Mouse (Mus musculus): Measurements from ENCODE around the gene Dennd6a.
A peak's percentile ranks its signal among the peaks of the same experiment; 100 is the strongest.
"Not testable (repeated sequence)": the region's sequence is repeated elsewhere in the genome, so short reads cannot be mapped to it uniquely, and the experiment has no call there.

The Dennd6a gene

GRCm38 (mm10) chr14:26639961-26640360 is 66.3 kb downstream of the Dennd6a start:
- no peak for ATAC-seq (ENCODE audit: low TSS enrichment)

DNA sequence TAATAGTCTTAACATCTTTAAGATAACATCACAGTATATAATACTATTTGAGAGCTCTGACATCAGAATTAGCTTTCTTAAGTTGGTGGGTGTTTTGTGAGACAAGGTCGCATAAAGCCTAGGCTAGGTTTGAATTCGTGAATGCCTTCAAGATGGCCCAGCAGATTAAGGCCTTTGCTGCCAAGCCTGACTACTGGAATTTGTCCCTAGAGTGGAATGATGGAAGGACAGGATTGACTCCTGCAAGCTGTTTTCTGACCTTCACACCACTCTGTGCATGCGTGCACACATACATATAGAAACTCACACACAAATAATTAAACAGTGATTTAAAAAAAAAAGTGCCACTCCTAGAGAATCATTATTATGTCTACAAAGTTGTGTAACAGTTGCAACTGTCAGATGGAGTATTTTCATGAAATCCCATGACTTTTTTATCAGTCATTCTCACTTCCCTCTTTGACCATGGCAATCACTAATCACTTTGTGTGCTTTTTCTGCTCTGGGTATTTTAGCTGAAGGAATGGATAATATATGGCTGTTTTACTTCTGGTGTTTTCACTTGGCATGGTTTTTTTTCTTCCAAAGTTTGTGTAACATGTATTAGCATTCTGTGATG is 69.5 kb downstream of the Dennd6a start:
- no peak for ATAC-seq (ENCODE audit: low TSS enrichment)

DNA sequence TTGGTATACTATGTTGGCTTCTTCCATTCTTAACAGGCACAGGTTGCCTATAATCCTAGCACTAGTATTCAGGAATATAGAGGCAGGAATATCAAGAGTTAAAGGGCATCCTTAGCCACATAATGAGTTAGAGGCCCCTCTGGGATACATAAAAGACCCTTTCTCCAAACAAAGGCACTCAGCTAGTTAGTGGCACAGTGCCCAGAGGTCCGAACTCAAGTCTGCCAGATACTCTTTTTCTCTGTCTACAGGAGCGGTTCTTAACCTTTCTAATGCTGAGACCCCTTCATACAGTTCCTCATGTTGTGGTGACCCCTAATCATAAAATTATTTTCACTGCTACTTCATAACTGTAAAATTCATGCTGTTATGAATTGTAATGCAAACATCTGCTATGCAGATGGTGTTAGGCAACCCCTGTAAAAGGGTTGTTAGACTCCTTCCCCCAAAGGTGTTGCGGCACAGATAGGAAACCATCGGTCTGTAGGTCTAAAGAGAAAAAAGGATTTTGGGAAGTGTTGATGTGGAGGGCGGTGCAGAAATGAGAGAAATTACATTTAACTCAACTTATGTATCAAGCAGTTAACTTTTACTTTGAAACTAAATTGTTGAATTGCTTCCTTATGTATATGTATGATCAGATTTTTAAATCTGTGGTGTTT is 72.5 kb downstream of the Dennd6a start:
- ATAC-seq (ENCODE audit: low TSS enrichment), result no peak

DNA sequence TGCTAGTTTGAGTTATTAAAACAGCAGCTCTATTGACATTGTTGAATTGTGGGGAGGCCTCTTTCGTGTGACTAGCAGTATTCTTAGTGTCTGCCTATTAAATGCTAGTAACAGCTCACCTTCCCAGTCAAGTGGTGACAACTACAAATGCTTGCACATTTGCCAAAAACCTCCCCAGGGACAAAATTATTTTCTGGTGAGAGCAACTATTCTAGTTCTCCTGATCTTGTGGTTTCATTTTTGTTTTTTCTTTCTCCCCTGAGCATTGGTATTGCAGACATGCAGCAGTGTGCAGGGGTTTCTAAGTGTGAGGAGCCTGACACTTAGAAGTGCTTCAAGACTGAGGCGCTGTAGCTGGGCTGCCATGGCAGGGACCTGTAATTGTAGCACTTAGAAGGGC is 74.2 kb downstream of the Dennd6a start:
- no peak for ATAC-seq (ENCODE audit: low TSS enrichment)

- no peak for ATAC-seq (ENCODE audit: low TSS enrichment)
Measured at GRCm38 (mm10) chr14:26651901-26652300, 78.2 kb downstream of the Dennd6a start.

DNA sequence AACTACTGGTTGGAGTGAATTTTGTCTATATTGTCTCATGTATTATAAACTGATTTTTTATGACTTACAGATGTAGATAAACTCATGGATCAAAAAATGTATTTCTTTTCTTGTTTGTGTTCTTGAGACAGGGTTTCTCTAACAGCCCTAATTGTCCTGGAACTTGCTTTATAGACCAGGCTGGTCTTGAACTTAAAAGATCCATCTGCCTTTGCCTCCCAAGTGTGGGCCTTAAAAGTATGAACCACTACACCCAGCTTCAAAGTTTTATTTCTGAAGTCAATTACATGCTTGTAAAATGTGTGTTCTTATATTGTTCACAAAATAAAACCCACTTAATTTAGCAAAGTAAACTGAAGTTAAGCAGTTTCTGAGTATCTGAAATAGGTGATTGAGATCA is 84.5 kb downstream of the Dennd6a start:
- ATAC-seq (ENCODE audit: low TSS enrichment), result no peak

DNA sequence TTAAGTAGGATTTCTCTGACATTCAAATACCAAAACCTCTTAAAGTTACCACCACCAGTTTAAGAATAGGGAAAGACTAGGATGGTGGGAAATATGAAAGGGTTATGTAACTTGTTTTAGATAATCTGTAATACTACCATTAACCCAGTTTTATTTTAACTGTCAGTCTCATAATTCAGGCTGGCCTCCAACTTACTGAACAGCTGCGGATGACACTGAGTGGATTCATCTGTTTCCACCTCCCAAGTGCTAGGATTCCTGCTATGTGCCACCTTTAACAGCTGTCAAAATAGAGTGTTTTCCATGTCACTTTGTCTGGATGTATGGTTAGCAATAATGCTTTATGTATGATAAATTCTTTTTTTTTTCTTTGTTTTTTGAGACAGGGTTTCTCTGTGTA is 86.6 kb downstream of the Dennd6a start:
- no peak for ATAC-seq (ENCODE audit: low TSS enrichment)

GRCm38 (mm10) chr14:26662016-26662415 is 88.4 kb downstream of the Dennd6a start:
- ATAC-seq (ENCODE audit: low TSS enrichment), result no peak

GRCm38 (mm10) chr14:26662488-26662887 is 88.8 kb downstream of the Dennd6a start:
- ATAC-seq (ENCODE audit: low TSS enrichment), result no peak

DNA sequence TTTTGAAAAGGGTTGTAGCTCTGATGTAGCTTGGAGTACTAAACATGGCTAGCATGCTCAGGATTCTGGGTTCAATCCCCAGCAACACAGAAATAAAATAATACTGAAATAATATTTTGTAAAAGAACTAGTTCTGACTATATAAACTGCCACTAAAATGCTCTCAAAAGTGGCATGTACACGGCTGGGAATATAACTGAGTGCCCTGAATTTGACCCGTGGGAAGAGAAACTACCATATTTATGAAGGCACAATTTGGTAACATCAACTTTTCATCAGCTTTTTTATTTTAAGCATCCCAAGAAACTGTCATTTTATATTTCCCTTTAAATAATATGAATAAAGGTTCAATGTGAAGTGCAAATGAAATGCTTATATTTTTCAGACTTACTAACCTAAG is 90.2 kb downstream of the Dennd6a start:
- ATAC-seq (ENCODE audit: low TSS enrichment), result no peak

DNA sequence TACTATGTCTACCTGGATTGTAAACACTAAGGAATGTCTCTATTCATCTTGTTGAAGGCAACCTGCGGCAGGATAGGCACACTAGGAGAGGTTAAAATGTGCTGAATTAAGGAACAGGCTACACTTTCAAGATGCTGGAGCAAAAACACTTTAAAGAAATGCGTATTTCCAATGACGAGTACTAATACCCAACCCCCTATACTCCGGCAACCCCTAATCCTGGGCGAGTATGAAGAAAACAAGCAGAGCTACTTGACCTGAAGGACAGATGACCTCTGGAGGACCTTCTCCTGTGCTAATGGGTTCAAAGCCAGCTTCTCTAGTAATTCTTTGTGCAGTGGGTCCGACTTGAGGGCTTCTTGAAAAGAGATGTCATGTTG is 94.3 kb downstream of the Dennd6a start:
- no peak for ATAC-seq (ENCODE audit: low TSS enrichment)

DNA sequence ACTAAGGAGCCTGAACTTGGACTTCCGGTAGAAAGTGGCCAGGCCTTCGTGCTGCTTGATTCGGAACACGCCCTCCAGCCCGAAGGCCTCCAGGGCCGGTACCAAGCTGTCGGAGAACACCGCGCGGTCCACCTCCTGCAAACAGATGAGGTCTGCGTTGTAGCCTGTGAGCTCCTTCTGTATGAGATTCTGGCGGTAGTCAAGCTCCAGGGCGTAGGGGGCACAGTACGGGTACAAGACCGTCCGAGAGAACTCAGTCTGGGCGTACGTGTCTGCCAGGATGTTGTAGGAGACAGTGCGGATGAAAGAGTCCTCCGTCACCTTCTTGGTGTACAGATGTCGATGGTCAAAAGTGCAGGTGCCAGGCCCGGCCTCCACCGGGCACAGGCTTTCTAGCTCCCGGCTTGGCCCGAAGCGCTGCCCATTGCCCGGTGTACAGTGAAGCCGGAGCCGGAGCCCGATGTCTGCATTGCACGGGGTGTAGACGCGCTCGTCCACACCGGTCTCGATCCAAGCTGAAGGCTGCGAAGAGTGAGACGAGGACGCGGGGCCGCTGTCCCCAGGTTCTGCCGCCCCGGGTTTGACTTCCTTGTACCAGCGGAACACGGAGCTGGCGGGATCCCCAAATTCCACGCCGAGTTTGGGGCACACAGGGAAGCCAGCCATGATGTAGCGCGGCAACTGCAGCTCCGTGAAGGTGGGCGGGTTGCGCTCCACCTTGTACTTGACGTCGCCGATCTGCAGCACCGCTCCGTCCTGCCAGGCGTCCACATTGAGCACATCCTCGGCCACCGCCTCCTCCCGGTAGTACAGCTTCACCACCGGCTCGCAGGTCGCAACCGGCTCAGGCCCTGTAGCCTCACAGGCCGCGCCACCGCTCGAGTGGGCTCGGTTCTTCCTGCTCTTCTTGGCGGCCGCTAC is 95.0 kb downstream of the Dennd6a start:
- peak; percentile 72 for ATAC-seq (ENCODE audit: low TSS enrichment)

- ATAC-seq (ENCODE audit: low TSS enrichment), result peak; percentile 94
Measured at GRCm38 (mm10) chr14:26669292-26670073, 95.8 kb downstream of the Dennd6a start, which contains the start of gene Pde12. Pde12 (minus strand) TSS chr14:26669883.

- no peak for ATAC-seq (ENCODE audit: low TSS enrichment)
Measured at GRCm38 (mm10) chr14:26670964-26671363, 97.3 kb downstream of the Dennd6a start.

- ATAC-seq (ENCODE audit: low TSS enrichment), result not testable (repeated sequence)
Measured at GRCm38 (mm10) chr14:26671870-26672615, 98.4 kb downstream of the Dennd6a start.

- not testable (repeated sequence) for ATAC-seq (ENCODE audit: low TSS enrichment)
Measured at GRCm38 (mm10) chr14:26674476-26675169, 101.0 kb downstream of the Dennd6a start.

DNA sequence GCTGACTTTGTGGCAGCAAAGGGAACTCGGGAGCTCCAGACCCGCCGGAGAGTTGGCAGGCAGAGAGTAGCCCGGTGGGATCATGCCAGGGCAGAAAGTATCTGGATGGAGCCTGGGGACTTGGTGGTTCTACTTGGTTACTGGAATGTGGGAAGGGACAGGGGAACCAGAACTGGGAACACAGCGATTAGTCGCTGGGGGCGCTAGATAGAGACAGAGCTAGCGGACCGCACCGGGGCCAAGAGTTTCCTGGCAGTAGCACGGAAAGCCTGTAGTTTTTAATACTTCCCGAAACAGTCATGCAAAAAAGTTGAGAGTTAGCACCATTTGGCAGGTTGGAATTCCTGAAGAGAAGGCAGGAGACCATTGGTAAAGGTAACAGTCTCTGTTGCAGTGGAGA is 101.7 kb downstream of the Dennd6a start:
- no peak for ATAC-seq (ENCODE audit: low TSS enrichment)

DNA sequence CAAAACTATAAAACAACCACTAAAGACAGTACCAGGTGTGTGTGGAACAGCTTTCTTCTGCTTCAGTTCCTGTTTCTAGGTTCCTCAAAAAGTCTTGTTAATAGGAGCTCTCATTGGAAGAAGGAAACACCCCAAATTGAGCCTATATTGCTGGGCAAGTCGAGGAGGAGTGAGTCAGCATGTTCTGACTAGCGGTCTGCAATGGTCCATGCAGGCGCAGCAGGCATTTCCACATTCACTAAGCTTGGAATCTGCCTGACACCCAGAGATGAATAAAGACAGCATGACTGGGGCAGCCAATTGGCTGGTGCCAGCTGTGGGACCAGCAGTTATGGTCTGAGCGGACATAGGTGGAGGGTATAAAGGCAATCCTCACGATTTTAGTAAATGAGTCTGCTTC is 102.1 kb downstream of the Dennd6a start:
- ATAC-seq (ENCODE audit: low TSS enrichment), result no peak
